Mouse (Mus musculus): ENCODE data around the gene Mrps33.

GRCm38 (mm10) chr6:39787783-39788182 is 23.0 kb downstream of the Mrps33 start:
- TF ChIP-seq CTCF (IDR thresholded peaks at IDR 0.05; ENCODE audit: borderline replicate concordance, insufficient read depth, low read length) (no peak), POLR2A (IDR thresholded peaks at IDR 0.05; ENCODE audit: low read depth, low read length) (no peak)
